Mouse (Mus musculus) stomach, embryonic 14.5 days (tissue): ENCODE data around the gene Prrc2a. TPM values are rescaled to one million over a fixed set of nuclear protein-coding genes. Genes with fewer than 3 reads are reported as not detected.
A peak's percentile ranks its signal among the peaks of the same experiment; 100 is the strongest.
"Not testable (repeated sequence)": the region's sequence is repeated elsewhere in the genome, so short reads cannot be mapped to it uniquely, and the experiment has no call there.

Experiments used
- ATAC-seq: fragments of 200-750 bp; cut with Nextera tagmentation; 2 replicates; pipeline ENCODE4 v1.8.0; 2017; ENCODE audit warnings: low read depth, moderate TSS enrichment; ENCODE audit not compliant: insufficient number of reproducible peaks, insufficient read depth, low FRiP score
- H3K27ac ChIP-seq: fragments of 300-500 bp; sonication (generic); 2 replicates; pipeline ENCODE4 v1.5.1; 2014; ENCODE audit warnings: mild to moderate bottlenecking, low read length, moderate library complexity, mixed read lengths
- H3K27me3 ChIP-seq: fragments of 300-500 bp; sonication (generic); 2 replicates; pipeline ENCODE4 v1.6.1; 2014; ENCODE audit warnings: low read length, control low read depth, mixed read lengths; ENCODE audit not compliant: control insufficient read depth, insufficient read depth
- H3K36me3 ChIP-seq: fragments of 300-500 bp; sonication (generic); 2 replicates; pipeline ENCODE4 v1.6.1; 2014; ENCODE audit warnings: mild to moderate bottlenecking, control low read depth, low read length, moderate library complexity, mixed read lengths; ENCODE audit not compliant: control insufficient read depth, insufficient read depth
- H3K4me1 ChIP-seq: fragments of 300-500 bp; sonication (generic); 2 replicates; pipeline ENCODE4 v1.6.1; 2014; ENCODE audit warnings: low read length, control low read depth, mixed read lengths; ENCODE audit not compliant: control insufficient read depth, insufficient read depth
- H3K4me2 ChIP-seq: fragments of 300-500 bp; sonication (generic); replicated peaks from 2 replicates; pipeline ENCODE4 v1.6.1; 2014; ENCODE audit warnings: low read depth, low read length, control low read depth
- H3K4me3 ChIP-seq: fragments of 300-500 bp; sonication (generic); 2 replicates; pipeline ENCODE4 v1.5.1; 2014; ENCODE audit warnings: low read depth, low read length, control low read depth
- H3K9ac ChIP-seq: fragments of 300-500 bp; sonication (generic); replicated peaks from 2 replicates; pipeline ENCODE4 v1.6.1; 2014; ENCODE audit warnings: low read depth, mild to moderate bottlenecking, control low read depth, low read length, moderate library complexity, mixed read lengths
- H3K9me3 ChIP-seq: fragments of 300-500 bp; sonication (generic); 2 replicates; pipeline ENCODE4 v1.6.1; 2016; ENCODE audit warnings: low read depth, low read length, control low read depth; ENCODE audit not compliant: control insufficient read depth
- WGBS: fragments of 180-500 bp; shearing (Covaris S2); extraction: QIAGEN DNeasy Blood & Tissue Kit; methylation state at CpG from one replicate; pipeline ENCODE4 v1.1.7; 2014; 5-methylcytosine and 5-hydroxymethylcytosine counted together
- polyA plus RNA-seq: library from polyadenylated mRNA; unstranded; fragments of >200 nt; fragmentation: Nextera tagmentation; extraction: Ambion mirVana; gene quantifications from 2 replicates; pipeline ENCODE4 v1.2.1, GENCODE M21; 2014

Prrc2a gene
- polyA plus RNA-seq, 1 experiment from 2014 or later: 222 TPM

GRCm38 (mm10) chr17:35126206-35126611, 38.5 kb downstream of the Prrc2a start, which contains the start of gene D17H6S53E:
Gene D17H6S53E, plus strand, starts transcription at chr17:35126373.
- H3K4me2 ChIP-seq: peak within 1 kb of the TSS; percentile 60
- peak within 1 kb of the TSS; percentile 41 for H3K9ac ChIP-seq
- peak within 1 kb of the TSS; percentile 40 for H3K4me3 ChIP-seq
- H3K27ac ChIP-seq: peak within 1 kb of the TSS; percentile 35; the same call in 1 of the 2 replicates
- peaks cover 17% of the 10 kb centered on the region for H3K4me1 ChIP-seq
- H3K27me3 ChIP-seq: no peaks in the 10 kb centered on the region
- no peaks in the 10 kb centered on the region for H3K9me3 ChIP-seq
- peaks cover 10% of the 10 kb centered on the region for H3K36me3 ChIP-seq
- ATAC-seq: peak; percentile 73
- under 1% methylated on average over 36 of the region's 36 CpGs for WGBS

GRCm38 (mm10) chr17:35125578-35125977, 39.1 kb downstream of the Prrc2a start:
- peak overlapping the region; percentile 41 for H3K9ac ChIP-seq
- no peaks in the 10 kb centered on the region for H3K27me3 ChIP-seq
- no peak for ATAC-seq
- peak overlapping the region; percentile 35; the same call in 1 of the 2 replicates for H3K27ac ChIP-seq
- H3K9me3 ChIP-seq: no peaks in the 10 kb centered on the region
- peaks cover 17% of the 10 kb centered on the region for H3K4me1 ChIP-seq
- WGBS: 15% methylated on average over 6 of the region's 6 CpGs
- peak overlapping the region; percentile 40 for H3K4me3 ChIP-seq
- peaks cover 10% of the 10 kb centered on the region for H3K36me3 ChIP-seq
- H3K4me2 ChIP-seq: peak overlapping the region; percentile 60

GRCm38 (mm10) chr17:35125081-35125480, 39.6 kb downstream of the Prrc2a start:
- peak overlapping the region; percentile 60; the same call in 1 of the 2 replicates for H3K4me2 ChIP-seq
- H3K27ac ChIP-seq: no peak overlapping the region; the same call in 1 of the 2 replicates
- ATAC-seq: no peak
- peaks cover 19% of the 10 kb centered on the region for H3K4me1 ChIP-seq
- no peak overlapping the region for H3K9ac ChIP-seq
- WGBS: 92% methylated on average over 1 of the region's 1 CpGs
- H3K4me3 ChIP-seq: no peak overlapping the region
- H3K36me3 ChIP-seq: peaks cover 10% of the 10 kb centered on the region
- no peaks in the 10 kb centered on the region for H3K9me3 ChIP-seq
- H3K27me3 ChIP-seq: no peaks in the 10 kb centered on the region

- ATAC-seq: not testable (repeated sequence)
Observed at GRCm38 (mm10) chr17:35124261-35124896, 40.3 kb downstream of the Prrc2a start.

GRCm38 (mm10) chr17:35123287-35123686, 41.4 kb downstream of the Prrc2a start:
- not testable (repeated sequence) for H3K4me2 ChIP-seq, H3K9ac ChIP-seq, H3K9me3 ChIP-seq, H3K4me3 ChIP-seq, H3K27me3 ChIP-seq, ATAC-seq, H3K27ac ChIP-seq
- 90% methylated on average over 9 of the region's 9 CpGs for WGBS
- H3K4me1 ChIP-seq: peaks cover 23% of the 10 kb centered on the region
- peaks cover 24% of the 10 kb centered on the region for H3K36me3 ChIP-seq

More at GRCm38 (mm10) chr17:35124261-35124896, 40.3 kb downstream of the Prrc2a start:
- H3K4me1 ChIP-seq: peaks cover 23% of the 10 kb centered on the region
- H3K27me3 ChIP-seq, H3K9ac ChIP-seq, H3K27ac ChIP-seq, H3K4me3 ChIP-seq, H3K9me3 ChIP-seq, H3K4me2 ChIP-seq: not testable (repeated sequence)
- WGBS: 89% methylated on average over 12 of the region's 12 CpGs
- peaks cover 15% of the 10 kb centered on the region for H3K36me3 ChIP-seq

- WGBS: under 1% methylated on average over 19 of the region's 19 CpGs
- H3K9me3 ChIP-seq: no peaks in the 10 kb centered on the region
- ATAC-seq: no peak
- peak within 1 kb of the TSS; percentile 83 for H3K27ac ChIP-seq
- peak within 1 kb of the TSS; percentile 71 for H3K9ac ChIP-seq
- H3K4me2 ChIP-seq: peak within 1 kb of the TSS; percentile 84
- H3K4me3 ChIP-seq: peak within 1 kb of the TSS; percentile 69
- no peaks in the 10 kb centered on the region for H3K27me3 ChIP-seq
- H3K36me3 ChIP-seq: peaks cover 30% of the 10 kb centered on the region
- peaks cover 13% of the 10 kb centered on the region for H3K4me1 ChIP-seq
Observed at GRCm38 (mm10) chr17:35121871-35122303, 42.8 kb downstream of the Prrc2a start, which contains the start of gene Csnk2b. Gene Csnk2b, minus strand, starts transcription at chr17:35122053.

GRCm38 (mm10) chr17:35121143-35121799, 43.4 kb downstream of the Prrc2a start, which contains the start of gene Gpank1:
Gene Gpank1, plus strand, starts transcription at chr17:35121455.
- ATAC-seq: peak; percentile 98
- H3K9me3 ChIP-seq: no peaks in the 10 kb centered on the region
- under 1% methylated on average over 50 of the region's 50 CpGs for WGBS

GRCm38 (mm10) chr17:35120745-35121142, 44.0 kb downstream of the Prrc2a start:
- Histone ChIP-seq H3K4me2 (peak overlapping the region; percentile 76), H3K9ac (peak overlapping the region; percentile 71), H3K4me1 (peaks cover 12% of the 10 kb centered on the region), H3K4me3 (peak overlapping the region; percentile 69), H3K27me3 (no peaks in the 10 kb centered on the region), H3K36me3 (peaks cover 39% of the 10 kb centered on the region), H3K27ac (no peak overlapping the region), H3K9me3 (no peaks in the 10 kb centered on the region)
- ATAC-seq: no peak; the same call in 1 of the 2 replicates
- under 1% methylated on average over 33 of the region's 33 CpGs for WGBS

More at GRCm38 (mm10) chr17:35121143-35121799, 43.4 kb downstream of the Prrc2a start, which contains the start of gene Gpank1:
- Histone ChIP-seq H3K4me1 (peaks cover 13% of the 10 kb centered on the region), H3K27me3 (no peaks in the 10 kb centered on the region), H3K27ac (peak within 1 kb of the TSS; percentile 83), H3K36me3 (peaks cover 34% of the 10 kb centered on the region), H3K9ac (peak within 1 kb of the TSS; percentile 71), H3K4me2 (peak within 1 kb of the TSS; percentile 84), H3K4me3 (peak within 1 kb of the TSS; percentile 69)
